Mouse (Mus musculus): Measurements from ENCODE around the gene Cdh19. TPM values are rescaled to one million over a fixed set of nuclear protein-coding genes. Genes with fewer than 3 reads are reported as not detected.

Gene Cdh19
- 1 to 10 TPM in 1 of 2 experiments, under 1 TPM in 1; 0.82 to 2.1 TPM for total RNA-seq (2021)

GRCm38 (mm10) chr1:110977484-110977883 lies at the start of gene Cdh19:
Cdh19 (minus strand) TSS chr1:110977584.
- intact Hi-C loops (cut with DNase I), result no loop called here
- DNase-seq, result no peak

GRCm38 (mm10) chr1:111020434-111021060 lies 43.2 kb upstream of the Cdh19 start:
- intact Hi-C loops (cut with DNase I), result no loop called here
- DNase-seq, result no peak

GRCm38 (mm10) chr1:111017640-111018039 lies 40.3 kb upstream of the Cdh19 start:
- intact Hi-C loops (cut with DNase I), result no loop called here
- DNase-seq, result no peak

- DNase-seq, result no peak
- intact Hi-C loops (cut with DNase I), result no loop called here
Measured at GRCm38 (mm10) chr1:110989824-110990223, 12.4 kb upstream of the Cdh19 start.

DNA sequence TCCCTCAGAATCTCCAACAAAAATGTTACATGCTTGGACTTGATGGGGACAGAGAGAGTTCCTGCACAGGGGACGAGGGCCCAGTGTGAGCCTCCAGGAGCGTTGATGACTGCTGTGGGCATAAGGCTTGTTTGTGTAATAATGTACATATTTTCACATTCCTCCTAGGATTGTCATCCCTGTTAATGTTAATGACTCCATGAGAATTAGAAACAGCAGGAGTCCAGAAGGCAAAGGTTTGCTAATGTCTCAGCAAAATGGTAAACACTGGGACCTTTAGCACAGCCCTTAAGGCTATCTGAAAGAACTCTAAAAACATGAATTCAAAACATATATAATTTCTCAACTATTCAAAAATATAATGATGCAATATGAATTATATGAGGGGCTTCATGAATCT lies 8.2 kb downstream of the Cdh19 start:
- intact Hi-C loops (cut with DNase I), result no loop called here
- DNase-seq, result no peak

- intact Hi-C loops (cut with DNase I), result no loop called here
Measured at GRCm38 (mm10) chr1:110909752-110910151, 67.6 kb downstream of the Cdh19 start.

GRCm38 (mm10) chr1:110909218-110909617 lies 68.2 kb downstream of the Cdh19 start:
- intact Hi-C loops (cut with DNase I), result no loop called here
- no peak for DNase-seq

More at GRCm38 (mm10) chr1:110909752-110910151, 67.6 kb downstream of the Cdh19 start:
- no peak for DNase-seq

DNA sequence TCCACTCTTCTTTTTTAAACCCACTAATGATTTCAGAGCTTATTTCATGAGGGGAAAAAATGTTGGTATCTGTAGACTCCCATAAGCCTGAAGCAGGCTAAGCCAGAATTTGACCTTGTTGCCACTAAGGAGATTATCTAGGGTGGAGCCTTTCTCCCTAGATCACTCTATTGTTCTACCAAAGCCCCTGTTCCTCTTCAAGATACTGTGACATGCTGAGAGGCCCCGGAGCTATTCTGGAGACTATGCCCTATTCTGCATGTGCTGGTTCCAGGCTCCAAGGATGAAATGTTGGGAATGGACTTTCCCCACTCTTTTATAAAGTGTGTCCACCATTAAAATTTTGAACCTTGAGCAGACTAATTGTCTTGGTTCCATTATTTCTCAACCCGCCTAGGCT lies 73.1 kb downstream of the Cdh19 start:
- intact Hi-C loops (cut with DNase I), result no loop called here
- no peak for DNase-seq

All from heart, postnatal 10 days (tissue).